Mouse (Mus musculus): ENCODE measurements at regions not wholly inside any gene's neighbourhood (a gene's known extent, or its start where the extent isn't known, plus 50 kb on each side); places are given as distances from the start of the nearest gene placed in this dataset.

DNA sequence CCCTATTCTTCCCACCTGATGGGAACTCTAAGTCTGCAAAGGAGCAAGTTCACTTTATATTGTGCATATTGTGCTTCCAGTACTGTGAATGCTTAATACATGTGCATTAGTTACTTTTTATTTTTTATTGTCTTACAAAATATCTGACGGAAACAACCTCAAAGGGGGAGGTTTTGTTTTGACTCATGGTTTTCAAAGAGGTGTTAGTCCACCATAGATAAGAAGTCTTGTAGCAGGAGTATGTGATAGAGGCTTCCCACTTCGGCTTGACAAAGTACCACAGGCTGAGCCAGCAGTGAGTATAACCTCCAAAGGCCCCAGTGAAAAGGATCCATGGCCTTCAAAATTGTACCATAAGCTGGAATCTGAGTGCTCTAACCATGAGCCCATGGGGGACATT, 74.0 kb upstream of the Serbp1 start:
- no peak for TF ChIP-seq CTCF (IDR thresholded peaks at IDR 0.05; ENCODE audit: low read depth, low read length)
- TF ChIP-seq POLR2A (IDR thresholded peaks at IDR 0.05; ENCODE audit: insufficient read depth, low read length): no peak
- no peak for TF ChIP-seq EP300 (IDR thresholded peaks at IDR 0.05; ENCODE audit: insufficient read depth, low read depth, low read length)

Data from ES-Bruce4 (cell line).